Mouse (Mus musculus) midbrain, postnatal 0 days (tissue): Measurements from ENCODE around the gene Gm20388. TPM values are rescaled to one million over a fixed set of nuclear protein-coding genes. Genes with fewer than 3 reads are reported as not detected.

Source experiments
- ATAC-seq: fragments of 200-750 bp; cut with Nextera tagmentation; 2 replicates; pipeline ENCODE4 v1.8.0; 2017; ENCODE audit warnings: moderate number of reproducible peaks, mild to moderate bottlenecking, moderate TSS enrichment, moderate library complexity; ENCODE audit not compliant: low FRiP score
- DNase-seq: peaks from one replicate; pipeline ENCODE4 v3.0.0-alpha.2; 2015; ENCODE audit warnings: low spot score
- H3K27ac ChIP-seq: fragments of 300-500 bp; sonication (generic); 2 replicates; pipeline ENCODE4 v1.5.1; 2014; ENCODE audit warnings: low read depth, mild to moderate bottlenecking, low read length, mixed read lengths
- H3K27me3 ChIP-seq: fragments of 300-500 bp; sonication (generic); 2 replicates; pipeline ENCODE4 v1.6.1; 2014; ENCODE audit warnings: low read length, control low read depth, mixed read lengths; ENCODE audit not compliant: insufficient read depth
- H3K36me3 ChIP-seq: fragments of 300-500 bp; sonication (generic); 2 replicates; pipeline ENCODE4 v1.6.1; 2014; ENCODE audit warnings: low read length, control low read depth, mixed read lengths; ENCODE audit not compliant: insufficient read depth
- H3K4me1 ChIP-seq: fragments of 300-500 bp; sonication (generic); 2 replicates; pipeline ENCODE4 v1.6.1; 2014; ENCODE audit warnings: mild to moderate bottlenecking, control low read depth, antibody characterized with exemption, low read length, mixed read lengths; ENCODE audit not compliant: insufficient read depth
- H3K4me2 ChIP-seq: fragments of 300-500 bp; sonication (generic); 2 replicates; pipeline ENCODE4 v1.6.1; 2014; ENCODE audit warnings: low read depth, mild to moderate bottlenecking, low read length, mixed read lengths; ENCODE audit not compliant: poor library complexity, severe bottlenecking
- H3K4me3 ChIP-seq: fragments of 300-500 bp; sonication (generic); 2 replicates; pipeline ENCODE4 v1.5.1; 2014; ENCODE audit warnings: low read depth, mild to moderate bottlenecking, low read length, moderate library complexity
- H3K9ac ChIP-seq: fragments of 300-500 bp; sonication (generic); replicated peaks from 2 replicates; pipeline ENCODE4 v1.6.1; 2014; ENCODE audit warnings: mild to moderate bottlenecking, low read length, moderate library complexity, mixed read lengths; ENCODE audit not compliant: poor library complexity, severe bottlenecking
- H3K9me3 ChIP-seq: fragments of 300-500 bp; sonication (generic); 2 replicates; pipeline ENCODE4 v1.6.1; 2016; ENCODE audit warnings: low read length, control low read depth
- CTCF ChIP-seq: IDR thresholded peaks from 2 replicates; pipeline ENCODE4 v1.5.1; 2016; ENCODE audit warnings: antibody characterized with exemption, mild to moderate bottlenecking
- WGBS: fragments of 180-500 bp; shearing (Covaris S2); extraction: QIAGEN DNeasy Blood & Tissue Kit; methylation state at CpG from one replicate; pipeline ENCODE4 v1.1.7; 2014; 5-methylcytosine and 5-hydroxymethylcytosine counted together
- polyA plus RNA-seq: library from polyadenylated mRNA; unstranded; fragments of >200 nt; fragmentation: Nextera tagmentation; extraction: Ambion mirVana; gene quantifications from 2 replicates; pipeline ENCODE4 v1.2.1, GENCODE M21; 2015
- total RNA-seq: library from RNA; depleted of rRNA; stranded (reverse); fragments of >200 nt; gene quantifications from 2 replicates; pipeline ENCODE4 v1.2.3, GENCODE M21; 2014

Gene Gm20388
- total and polyA plus RNA-seq, 2 experiments from 2014 or later = 74.2 TPM; not detected in 1

- Histone ChIP-seq H3K27ac (no peak overlapping the region), H3K9ac (no peak overlapping the region), H3K9me3 (no peaks in the 10 kb centered on the region), H3K27me3 (0 out of 2 replicates have a peak, but pooled peaks cover 3% of the 10 kb centered on the region), H3K4me2 (no peak overlapping the region), H3K4me1 (no peaks in the 10 kb centered on the region), H3K36me3 (no peaks in the 10 kb centered on the region), H3K4me3 (no peak overlapping the region)
- ATAC-seq (no peak), DNase-seq (no peak)
- 65% methylated on average over 7 of the region's 7 CpGs for WGBS
- TF ChIP-seq CTCF = no peak
Observed at GRCm38 (mm10) chr8:121195970-121196369, 1285.3 kb downstream of the Gm20388 start.

GRCm38 (mm10) chr8:121196726-121197668 is 1286.4 kb downstream of the Gm20388 start:
- no peaks in the 10 kb centered on the region for H3K27me3 ChIP-seq
- H3K9me3 ChIP-seq = no peaks in the 10 kb centered on the region
- DNase-seq = no peak
- H3K9ac ChIP-seq = no peak overlapping the region
- peak; percentile 15; the same call in 1 of the 2 replicates for TF ChIP-seq CTCF
- no peaks in the 10 kb centered on the region for H3K36me3 ChIP-seq
- H3K4me3 ChIP-seq = no peak overlapping the region
- no peak overlapping the region for H3K4me2 ChIP-seq
- no peaks in the 10 kb centered on the region for H3K4me1 ChIP-seq
- WGBS = 82% methylated on average over 16 of the region's 16 CpGs
- no peak for ATAC-seq
- H3K27ac ChIP-seq = no peak overlapping the region

GRCm38 (mm10) chr8:121200069-121200468 is 1289.4 kb downstream of the Gm20388 start:
- no peaks in the 10 kb centered on the region for H3K9me3 ChIP-seq
- DNase-seq (no peak), ATAC-seq (no peak)
- no peaks in the 10 kb centered on the region for H3K27me3 ChIP-seq
- H3K9ac ChIP-seq = no peak overlapping the region
- H3K4me3 ChIP-seq = no peak overlapping the region
- no peak for TF ChIP-seq CTCF
- no peak overlapping the region for H3K4me2 ChIP-seq
- H3K4me1 ChIP-seq = no peaks in the 10 kb centered on the region
- H3K27ac ChIP-seq = no peak overlapping the region
- H3K36me3 ChIP-seq = no peaks in the 10 kb centered on the region
- WGBS = 55% methylated on average over 12 of the region's 12 CpGs

- Histone ChIP-seq H3K4me2 (no peak overlapping the region), H3K27ac (no peak overlapping the region), H3K4me1 (no peaks in the 10 kb centered on the region), H3K9me3 (no peaks in the 10 kb centered on the region), H3K27me3 (no peaks in the 10 kb centered on the region), H3K4me3 (no peak overlapping the region), H3K36me3 (no peaks in the 10 kb centered on the region), H3K9ac (no peak overlapping the region)
- ATAC-seq = no peak
- WGBS = 57% methylated on average over 3 of the region's 3 CpGs
- no peak for DNase-seq
- TF ChIP-seq CTCF = no peak
Observed at GRCm38 (mm10) chr8:121200979-121201378, 1290.3 kb downstream of the Gm20388 start.

- H3K27ac ChIP-seq = no peak overlapping the region
- no peak for DNase-seq
- H3K4me3 ChIP-seq = no peak overlapping the region
- WGBS = 80% methylated on average over 7 of the region's 7 CpGs
- TF ChIP-seq CTCF = no peak
- no peaks in the 10 kb centered on the region for H3K9me3 ChIP-seq
- no peak for ATAC-seq
- no peaks in the 10 kb centered on the region for H3K36me3 ChIP-seq
- no peak overlapping the region for H3K4me2 ChIP-seq
- H3K4me1 ChIP-seq = no peaks in the 10 kb centered on the region
- no peak overlapping the region for H3K9ac ChIP-seq
- H3K27me3 ChIP-seq = no peaks in the 10 kb centered on the region
Observed at GRCm38 (mm10) chr8:121201651-121202050, 1291.0 kb downstream of the Gm20388 start.
